Mouse (Mus musculus): ENCODE data around the gene Nsd1. TPM values are rescaled to one million over a fixed set of nuclear protein-coding genes. Genes with fewer than 3 reads are reported as not detected.

The Nsd1 gene
- polyA plus RNA-seq, 1 experiment from 2014 or later, result 73.9 TPM

- no peak for DNase-seq (ENCODE audit: low spot score)
- Histone ChIP-seq H3K4me1 (replicated peaks) (peaks cover 21% of the 10 kb centered on the region), H3K9me3 (no peaks in the 10 kb centered on the region), H3K36me3 (peaks cover 51% of the 10 kb centered on the region), H3K27ac (no peak overlapping the region; the same call in 1 of the 2 replicates), H3K27me3 (ENCODE audit: insufficient read depth, poor library complexity, severe bottlenecking) (no peaks in the 10 kb centered on the region), H3K4me3 (peak overlapping the region; percentile 92)
Measured at GRCm38 (mm10) chr13:55361145-55361544, 151.6 kb downstream of the Nsd1 start.

- H3K27ac ChIP-seq, result peak overlapping the region; percentile 92
- peak overlapping the region; percentile 92 for H3K4me3 ChIP-seq
- H3K4me1 ChIP-seq (replicated peaks), result peaks cover 21% of the 10 kb centered on the region
- no peaks in the 10 kb centered on the region for H3K9me3 ChIP-seq
- WGBS, result under 1% methylated on average over 32 of the region's 32 CpGs
- no peaks in the 10 kb centered on the region for H3K27me3 ChIP-seq (ENCODE audit: insufficient read depth, poor library complexity, severe bottlenecking)
- DNase-seq (ENCODE audit: low spot score), result no peak
- H3K36me3 ChIP-seq, result peaks cover 43% of the 10 kb centered on the region
Measured at GRCm38 (mm10) chr13:55361974-55362452, 152.4 kb downstream of the Nsd1 start.

DNA sequence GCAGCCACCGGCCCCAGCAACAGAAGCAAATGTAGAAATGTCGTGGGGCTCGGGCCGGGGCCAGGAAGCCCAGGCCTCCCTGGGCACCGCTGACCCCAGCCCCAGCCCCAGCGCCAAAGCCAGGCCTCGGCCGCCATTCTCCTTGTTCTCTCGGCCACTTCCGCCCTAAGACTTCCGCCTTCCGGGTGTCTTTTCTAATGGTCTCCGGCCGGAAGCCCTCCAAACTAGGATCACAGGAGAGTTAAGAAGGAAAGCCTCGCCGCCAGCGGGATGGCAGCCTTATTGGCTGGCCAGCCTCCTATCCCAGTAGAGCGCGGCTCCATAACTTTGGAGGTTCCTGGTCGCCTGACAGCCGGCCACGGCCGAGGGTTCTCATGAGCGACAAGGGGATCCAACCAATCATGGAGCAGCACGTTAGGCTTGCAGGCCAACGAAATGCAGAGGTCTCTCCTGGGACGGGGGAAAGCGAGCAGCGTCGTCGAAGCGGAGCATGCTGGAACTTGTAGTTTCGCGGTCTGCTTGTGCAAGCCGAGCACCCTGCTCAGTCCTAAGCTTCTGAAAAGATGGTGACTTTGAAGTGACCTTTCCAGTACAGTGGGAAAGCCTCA lies 153.0 kb downstream of the Nsd1 start, which contains the start of gene Lman2:
TSS of gene Lman2 (minus strand) at position 331 of the 608 bp plus-strand sequence.
- 0 out of 2 replicates have a peak, but pooled peaks cover 3% of the 10 kb centered on the region for H3K27me3 ChIP-seq (ENCODE audit: insufficient read depth, poor library complexity, severe bottlenecking)
- peaks cover 21% of the 10 kb centered on the region for H3K4me1 ChIP-seq (replicated peaks)
- DNase-seq (ENCODE audit: low spot score), result peak; percentile 97
- H3K9me3 ChIP-seq, result no peaks in the 10 kb centered on the region
- H3K4me3 ChIP-seq, result peak within 1 kb of the TSS; percentile 92
- peaks cover 37% of the 10 kb centered on the region for H3K36me3 ChIP-seq
- WGBS, result under 1% methylated on average over 35 of the region's 35 CpGs
- peak within 1 kb of the TSS; percentile 92 for H3K27ac ChIP-seq

Other genes starting within 250 kb of the Nsd1 start
- 0.55 and 0.85 TPM in 2 replicates for gene Hk3, start 188.4 kb upstream of the Nsd1 start, polyA plus RNA-seq (2016; fragmentation: Nextera tagmentation; extraction: Ambion mirVana)
- 18.6 and 22.6 TPM in 2 replicates for gene Uimc1, start 109.5 kb upstream of the Nsd1 start, polyA plus RNA-seq (2016; fragmentation: Nextera tagmentation; extraction: Ambion mirVana)
- 23.5 and 24.9 TPM in 2 replicates for gene Zfp346, start 104.5 kb upstream of the Nsd1 start, polyA plus RNA-seq (2016; fragmentation: Nextera tagmentation; extraction: Ambion mirVana)
- gene Gm17617, start 76.2 kb upstream of the Nsd1 start, polyA plus RNA-seq (2016; fragmentation: Nextera tagmentation; extraction: Ambion mirVana), result not detected in 2 replicates
- gene Fgfr4, start 57.1 kb upstream of the Nsd1 start, polyA plus RNA-seq (2016; fragmentation: Nextera tagmentation; extraction: Ambion mirVana), result 0.67 and 1.3 TPM in 2 replicates
- gene Prelid1, start 110.7 kb downstream of the Nsd1 start, polyA plus RNA-seq (2016; fragmentation: Nextera tagmentation; extraction: Ambion mirVana), result 510 and 522 TPM in 2 replicates
- 80.9 and 83.7 TPM in 2 replicates for gene Rab24, start 112.2 kb downstream of the Nsd1 start, polyA plus RNA-seq (2016; fragmentation: Nextera tagmentation; extraction: Ambion mirVana)
- 25.2 and 33.7 TPM in 2 replicates for gene Mxd3, start 120.0 kb downstream of the Nsd1 start, polyA plus RNA-seq (2016; fragmentation: Nextera tagmentation; extraction: Ambion mirVana)
- gene Lman2, start 153.0 kb downstream of the Nsd1 start, polyA plus RNA-seq (2016; fragmentation: Nextera tagmentation; extraction: Ambion mirVana), result 95.2 and 107 TPM in 2 replicates
- 0.44 and 0.68 TPM in 2 replicates for gene Rgs14, start 159.9 kb downstream of the Nsd1 start, polyA plus RNA-seq (2016; fragmentation: Nextera tagmentation; extraction: Ambion mirVana)
- gene Slc34a1, start 188.4 kb downstream of the Nsd1 start, polyA plus RNA-seq (2016; fragmentation: Nextera tagmentation; extraction: Ambion mirVana), result 0.22 TPM in 1 of 2 replicates, not detected in the other
- gene Pfn3, start 205.4 kb downstream of the Nsd1 start, polyA plus RNA-seq (2016; fragmentation: Nextera tagmentation; extraction: Ambion mirVana), result not detected in 2 replicates
- gene F12, start 217.0 kb downstream of the Nsd1 start, polyA plus RNA-seq (2016; fragmentation: Nextera tagmentation; extraction: Ambion mirVana), result 0.07 and 0.25 TPM in 2 replicates
- 51.5 and 52.3 TPM in 2 replicates for gene Grk6, start 235.3 kb downstream of the Nsd1 start, polyA plus RNA-seq (2016; fragmentation: Nextera tagmentation; extraction: Ambion mirVana)

Data from hindbrain, embryonic 10.5 days (tissue).